ENCODE assay signal across 1 mouse cellular context in genomic region chr7:84254916-84255315, GRCm38 (mm10).
A peak's percentile ranks its signal among the peaks of the same experiment; 100 is the strongest.
TF ChIP-seq lines count a peak whose summit lies in the region.

No protein-coding gene starts in this region.

TF ChIP-seq in CH12.LX, 34 proteins besides CTCF, POLR2A, EP300 and RAD21 (continued from another document):
- TF ChIP-seq MAZ (IDR thresholded peaks at IDR 0.05; ENCODE audit: low read depth, low read length) (0 out of 2 replicates have a peak, but pooled peaks have one; percentile 52), ZNF384 (IDR thresholded peaks at IDR 0.05; ENCODE audit: low read depth, low read length) (no peak), SIN3A (IDR thresholded peaks at IDR 0.05; ENCODE audit: low read length) (no peak), MEF2A (IDR thresholded peaks at IDR 0.05; ENCODE audit: borderline replicate concordance, low read depth, low read length) (peak; percentile 91), ELF1 (IDR thresholded peaks at IDR 0.05; ENCODE audit: low read depth, low read length) (no peak), IRF4 (IDR thresholded peaks at IDR 0.05; ENCODE audit: low read depth, low read length) (peak; percentile 85), CHD1 (IDR thresholded peaks at IDR 0.05; ENCODE audit: low read depth, low read length) (peak; percentile 100), TCF12 (IDR thresholded peaks at IDR 0.05; ENCODE audit: low read depth, low read length) (peak; percentile 86)
